Comparison of ENCODE assay signal across 8 mouse cellular contexts in genomic region chr3:88607065-88607757, GRCm38 (mm10). TPM values are rescaled to one million over a fixed set of nuclear protein-coding genes. Genes with fewer than 3 reads are reported as not detected.
DNase-seq lines count a peak whose midpoint lies in the region; ATAC-seq and TF ChIP-seq lines count a peak whose summit lies in the region.

No protein-coding gene starts in this region.

- no peak for TF ChIP-seq POLR2A in cerebellum, adult 2 months (IDR thresholded peaks at IDR 0.05; ENCODE audit: borderline replicate concordance, insufficient read depth, low read length)

- TF ChIP-seq EP300 in lung, postnatal 0 days (IDR thresholded peaks at IDR 0.05): no peak

- peak; percentile 98 for TF ChIP-seq CTCF in cerebellum, adult 2 months (IDR thresholded peaks at IDR 0.05; ENCODE audit: borderline replicate concordance, insufficient read depth, low read depth, low read length)
- TF ChIP-seq CTCF in lung, postnatal 0 days (IDR thresholded peaks at IDR 0.05): peak; percentile 99

- H3K9me3 ChIP-seq in hindbrain, embryonic 10.5 days: no peaks in the 10 kb centered on the region
- no peaks in the 10 kb centered on the region for H3K9me3 ChIP-seq in lung, postnatal 0 days (ENCODE audit: low read length)

- DNase-seq in MEL-GATA-1-ER (ENCODE audit: extremely low read depth, low read depth): peak; percentile 95
- peak; percentile 86 to 94 for DNase-seq in cerebellum, adult 2 months
- DNase-seq in hindbrain, embryonic 10.5 days (ENCODE audit: low spot score): peak; percentile 95
- peak; percentile 85 for DNase-seq in layer of hippocampus, adult 9-11 months
- DNase-seq in lung, postnatal 0 days (ENCODE audit: low spot score): peak; percentile 90
- peak; percentile 84 for DNase-seq in ovary, postnatal 10 days (ENCODE audit: low spot score)
- DNase-seq in thymus, postnatal 10 days (ENCODE audit: low spot score in 2 of 2): peak; percentile 76 to 90

- under 1% methylated on average over 20 of the region's 20 CpGs for WGBS in cerebellum, adult 2 months
- under 1% methylated on average over 20 of the region's 20 CpGs for WGBS in hindbrain, embryonic 10.5 days
- whole genome bisulfite sequencing in lung, postnatal 0 days: under 1% methylated on average over 19 of the region's 20 CpGs

- H3K4me1 ChIP-seq in cerebellum, adult 2 months (ENCODE audit: control insufficient read depth, insufficient read depth, low read length): peaks cover 2% of the 10 kb centered on the region; the same call in 1 of the 2 replicates
- peaks cover 21% of the 10 kb centered on the region for H3K4me1 ChIP-seq in hindbrain, embryonic 10.5 days (replicated peaks)
- no peaks in the 10 kb centered on the region; the same call in none of the 2 replicates for H3K4me1 ChIP-seq in lung, postnatal 0 days (ENCODE audit: insufficient read depth, low read depth, low read length)

- no peaks in the 10 kb centered on the region for H3K27me3 ChIP-seq in cerebellum, adult 2 months (ENCODE audit: control insufficient read depth, insufficient read depth, low read length)
- H3K27me3 ChIP-seq in hindbrain, embryonic 10.5 days (ENCODE audit: insufficient read depth, poor library complexity, severe bottlenecking): 0 out of 2 replicates have a peak, but pooled peaks cover 6% of the 10 kb centered on the region
- H3K27me3 ChIP-seq in lung, postnatal 0 days (replicated peaks; ENCODE audit: insufficient read depth, low read length): no peaks in the 10 kb centered on the region

- peak overlapping the region; percentile 36 for H3K4me3 ChIP-seq in cerebellum, adult 2 months (replicated peaks; ENCODE audit: insufficient read depth, low read depth, low read length)
- peak overlapping the region; percentile 51 for H3K4me3 ChIP-seq in hindbrain, embryonic 10.5 days
- H3K4me3 ChIP-seq in lung, postnatal 0 days (ENCODE audit: low read depth, low read length): peak overlapping the region; percentile 22; the same call in 1 of the 2 replicates

- H3K27ac ChIP-seq in cerebellum, adult 2 months (ENCODE audit: insufficient read depth, low read length): no peak overlapping the region
- peak overlapping the region; percentile 77 for H3K27ac ChIP-seq in hindbrain, embryonic 10.5 days
- peak overlapping the region; percentile 32; the same call in 1 of the 2 replicates for H3K27ac ChIP-seq in lung, postnatal 0 days (ENCODE audit: low read length)

- H3K9ac ChIP-seq in lung, postnatal 0 days (replicated peaks; ENCODE audit: low read depth): peak overlapping the region; percentile 23; the same call in 1 of the 2 replicates

- peak; percentile 87 for ATAC-seq in frontal cortex, adult (ENCODE audit: low TSS enrichment)
- ATAC-seq in lung, postnatal 0 days: peak; percentile 81

- no peaks in the 10 kb centered on the region for H3K36me3 ChIP-seq in hindbrain, embryonic 10.5 days
- H3K36me3 ChIP-seq in lung, postnatal 0 days (ENCODE audit: insufficient read depth, low read length): no peaks in the 10 kb centered on the region

- H3K4me2 ChIP-seq in lung, postnatal 0 days (replicated peaks; ENCODE audit: low read depth, low read length): peak overlapping the region; percentile 40

RNA-seq across cellular contexts. Expression of gene Arhgef2, which starts 1.4 kb away (rescaled TPM):
- 128 and 129 TPM in 2 replicates for polyA plus RNA-seq in cerebellum, adult 2 months (2012; rRNA removed)
- polyA plus RNA-seq in hindbrain, embryonic 10.5 days (2016; fragmentation: Nextera tagmentation; extraction: Ambion mirVana): 111 and 123 TPM in 2 replicates
- 170 and 229 TPM in 2 replicates for polyA plus RNA-seq in lung, postnatal 0 days (2015; fragmentation: Nextera tagmentation; extraction: Ambion mirVana)

RNA-seq across cellular contexts. Expression of gene Ssr2, which starts 31.5 kb away (rescaled TPM):
- polyA plus RNA-seq in cerebellum, adult 2 months (2012; rRNA removed): 141 and 142 TPM in 2 replicates
- polyA plus RNA-seq in hindbrain, embryonic 10.5 days (2016; fragmentation: Nextera tagmentation; extraction: Ambion mirVana): 207 and 220 TPM in 2 replicates
- polyA plus RNA-seq in lung, postnatal 0 days (2015; fragmentation: Nextera tagmentation; extraction: Ambion mirVana): 306 and 384 TPM in 2 replicates

RNA-seq across cellular contexts. Expression of gene Rxfp4, which starts 45.7 kb away (rescaled TPM):
- not detected in 2 replicates for polyA plus RNA-seq in cerebellum, adult 2 months (2012; rRNA removed)
- polyA plus RNA-seq in hindbrain, embryonic 10.5 days (2016; fragmentation: Nextera tagmentation; extraction: Ambion mirVana): not detected in 2 replicates
- 0.61 and 0.92 TPM in 2 replicates for polyA plus RNA-seq in lung, postnatal 0 days (2015; fragmentation: Nextera tagmentation; extraction: Ambion mirVana)

RNA-seq across cellular contexts. Expression of gene Ubqln4, which starts 53.7 kb away (rescaled TPM):
- 86.4 and 87.3 TPM in 2 replicates for polyA plus RNA-seq in cerebellum, adult 2 months (2012; rRNA removed)
- 69.0 and 72.5 TPM in 2 replicates for polyA plus RNA-seq in hindbrain, embryonic 10.5 days (2016; fragmentation: Nextera tagmentation; extraction: Ambion mirVana)
- 18.4 and 22.6 TPM in 2 replicates for polyA plus RNA-seq in lung, postnatal 0 days (2015; fragmentation: Nextera tagmentation; extraction: Ambion mirVana)

RNA-seq across cellular contexts. Expression of gene Lamtor2, which starts 54.3 kb away (rescaled TPM):
- polyA plus RNA-seq in cerebellum, adult 2 months (2012; rRNA removed): 143 and 159 TPM in 2 replicates
- 173 and 180 TPM in 2 replicates for polyA plus RNA-seq in hindbrain, embryonic 10.5 days (2016; fragmentation: Nextera tagmentation; extraction: Ambion mirVana)
- 138 and 143 TPM in 2 replicates for polyA plus RNA-seq in lung, postnatal 0 days (2015; fragmentation: Nextera tagmentation; extraction: Ambion mirVana)
